Comparison of ENCODE assay signal across 16 mouse cellular contexts in genomic region chr19:31304760-31305159, GRCm38 (mm10).
"Had no signal": no experiment of that assay in that cellular context is flagged by ENCODE, and none has a peak within 500 bp of the region (broad histone marks: within the 10 kb centered on the region; RNA-seq: fewer than 3 reads in every experiment).

No protein-coding gene starts in this region.

- H3K4me3 ChIP-seq: liver, embryonic 12.5 days; midbrain, embryonic 10.5 days; midbrain, embryonic 13.5 days; midbrain, embryonic 15.5 days; myocyte; neural tube, embryonic 13.5 days; neural tube, embryonic 15.5 days had no signal

- H3K36me3 ChIP-seq: liver, embryonic 12.5 days; midbrain, embryonic 10.5 days; midbrain, embryonic 13.5 days; midbrain, embryonic 15.5 days; neural tube, embryonic 13.5 days; neural tube, embryonic 15.5 days had no signal

- H3K9ac ChIP-seq: liver, embryonic 12.5 days; liver, embryonic 14.5 days; lung, embryonic 14.5 days; midbrain, embryonic 13.5 days; midbrain, embryonic 15.5 days; neural tube, embryonic 13.5 days; neural tube, embryonic 15.5 days had no signal

- DNase-seq: lung, adult 18-20 months; lung, embryonic 14.5 days; lung, postnatal 10 days; lung, postnatal 4 days; right cerebral cortex, postnatal 14 days; thymus, adult 18-20 months; thymus, postnatal 14 days; thymus, postnatal 36 days had no signal

- H3K4me2 ChIP-seq: liver, embryonic 12.5 days; lung, embryonic 14.5 days; midbrain, embryonic 13.5 days; midbrain, embryonic 15.5 days; neural tube, embryonic 13.5 days; neural tube, embryonic 15.5 days had no signal

- ATAC-seq: liver, embryonic 12.5 days; midbrain, embryonic 13.5 days; midbrain, embryonic 15.5 days had no signal

- H3K27ac ChIP-seq: liver, embryonic 12.5 days; liver, embryonic 14.5 days; midbrain, embryonic 10.5 days; midbrain, embryonic 13.5 days; midbrain, embryonic 15.5 days; neural tube, embryonic 13.5 days; neural tube, embryonic 15.5 days had no signal

- H3K27me3 ChIP-seq: liver, embryonic 12.5 days; midbrain, embryonic 13.5 days; midbrain, embryonic 15.5 days; neural tube, embryonic 13.5 days; neural tube, embryonic 15.5 days had no signal

- H3K9me3 ChIP-seq: liver, embryonic 12.5 days; midbrain, embryonic 10.5 days; midbrain, embryonic 13.5 days; midbrain, embryonic 15.5 days; neural tube, embryonic 13.5 days; neural tube, embryonic 15.5 days had no signal

- H3K4me1 ChIP-seq: liver, embryonic 12.5 days; midbrain, embryonic 10.5 days; midbrain, embryonic 13.5 days; midbrain, embryonic 15.5 days; neural tube, embryonic 13.5 days; neural tube, embryonic 15.5 days had no signal
